Mouse (Mus musculus) induced T-regulatory cell, adult 2 months (primary cell): ENCODE data around the gene Daxx.

Experiments
- DNase-seq: peaks from one replicate; pipeline ENCODE4 v3.0.0-alpha.2; 2012; ENCODE audit warnings: low read depth

The Daxx gene

DNA sequence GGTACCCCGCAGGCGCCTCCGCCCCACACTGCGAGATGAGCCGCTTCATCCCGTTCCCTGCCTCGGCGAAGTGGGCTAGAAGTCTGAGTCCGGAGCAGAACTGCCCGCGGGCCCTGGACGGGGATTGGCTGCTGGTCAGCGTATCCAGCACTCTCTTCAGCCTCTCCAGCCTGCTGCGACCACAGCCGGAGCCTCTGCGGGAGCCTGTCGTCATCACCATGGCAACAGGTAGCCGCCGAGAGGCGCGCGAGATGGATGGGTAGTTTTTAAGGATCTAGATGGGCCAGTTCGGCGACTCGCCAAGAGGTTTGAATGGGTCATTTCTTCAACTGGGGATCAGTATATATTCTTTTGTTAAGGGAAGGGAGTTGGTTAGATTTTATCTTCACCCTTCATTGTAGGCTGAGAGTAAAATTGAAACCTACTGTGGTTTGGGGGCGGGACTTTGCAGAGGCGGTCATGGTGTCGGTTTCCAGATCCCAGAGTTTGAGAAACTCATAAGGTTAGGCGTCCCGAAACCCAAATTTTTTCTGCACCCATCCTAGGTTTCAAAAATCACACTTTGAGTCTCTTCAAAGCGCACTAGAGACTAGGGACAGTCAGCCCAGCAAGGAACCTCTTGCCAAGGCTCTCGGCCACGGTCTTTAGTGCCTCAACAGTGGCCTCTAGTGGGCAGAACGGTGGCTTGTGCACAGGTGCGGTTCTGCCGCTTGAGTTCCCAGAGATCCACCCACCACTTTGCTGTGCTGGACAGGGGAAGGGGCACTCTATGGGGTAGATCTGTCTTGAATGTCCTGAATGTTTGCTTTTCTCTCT lies 11.3 kb downstream of the Daxx start:
- DNase-seq = peak; percentile 95

DNA sequence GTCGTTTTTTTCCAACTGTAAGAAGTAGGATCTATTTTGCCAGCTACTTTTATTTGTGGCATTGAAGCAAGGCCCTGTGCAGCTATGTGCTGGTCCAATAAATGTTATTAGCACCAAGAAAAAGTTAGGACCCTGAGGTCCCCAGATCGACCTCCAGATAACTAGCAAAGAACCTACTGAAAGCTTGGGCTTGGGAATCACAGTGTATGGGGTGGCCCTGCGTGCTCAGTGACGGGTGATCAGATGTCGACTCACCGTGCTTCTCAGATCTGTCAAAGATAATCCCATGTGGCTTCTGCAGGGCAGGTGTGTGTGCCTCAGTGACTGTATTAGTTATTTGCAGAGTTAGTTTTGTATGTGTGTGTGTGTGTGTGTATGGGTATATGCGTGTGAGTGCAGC lies 12.1 kb downstream of the Daxx start:
- DNase-seq = no peak

DNA sequence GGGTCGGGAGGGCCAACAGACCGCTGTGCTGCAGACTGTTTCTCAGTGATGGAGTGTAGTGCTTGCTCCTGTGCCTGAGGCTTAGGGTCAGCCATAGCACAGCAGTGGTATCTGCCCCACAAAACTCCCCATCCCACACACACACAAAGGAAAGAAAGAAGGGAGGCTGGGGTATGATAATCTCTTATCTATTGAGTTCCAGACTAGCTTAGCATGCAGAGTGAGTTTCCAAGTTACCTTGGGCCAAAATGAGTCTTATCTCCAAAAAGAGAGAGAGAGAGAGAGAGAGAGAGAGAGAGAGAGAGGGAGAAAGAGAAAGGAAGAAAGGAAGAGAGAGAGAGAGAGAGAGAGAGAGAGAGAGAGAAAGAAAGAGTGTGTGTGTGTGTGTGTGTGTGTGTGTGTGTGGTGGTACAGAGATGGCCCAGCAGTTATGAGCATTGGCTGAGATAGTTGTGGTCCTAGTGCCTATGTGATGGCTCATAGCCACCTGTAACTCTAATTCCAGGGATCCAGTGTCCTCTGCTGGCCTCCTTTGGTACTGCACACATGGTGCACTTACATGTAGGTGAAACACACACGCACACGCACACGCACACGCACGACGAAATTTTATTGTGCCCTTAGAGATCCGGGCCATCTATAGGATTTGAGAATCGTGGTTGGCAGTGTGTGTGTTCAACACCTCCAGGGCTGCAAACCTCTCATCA lies 15.5 kb downstream of the Daxx start:
- DNase-seq = peak; percentile 84

DNA sequence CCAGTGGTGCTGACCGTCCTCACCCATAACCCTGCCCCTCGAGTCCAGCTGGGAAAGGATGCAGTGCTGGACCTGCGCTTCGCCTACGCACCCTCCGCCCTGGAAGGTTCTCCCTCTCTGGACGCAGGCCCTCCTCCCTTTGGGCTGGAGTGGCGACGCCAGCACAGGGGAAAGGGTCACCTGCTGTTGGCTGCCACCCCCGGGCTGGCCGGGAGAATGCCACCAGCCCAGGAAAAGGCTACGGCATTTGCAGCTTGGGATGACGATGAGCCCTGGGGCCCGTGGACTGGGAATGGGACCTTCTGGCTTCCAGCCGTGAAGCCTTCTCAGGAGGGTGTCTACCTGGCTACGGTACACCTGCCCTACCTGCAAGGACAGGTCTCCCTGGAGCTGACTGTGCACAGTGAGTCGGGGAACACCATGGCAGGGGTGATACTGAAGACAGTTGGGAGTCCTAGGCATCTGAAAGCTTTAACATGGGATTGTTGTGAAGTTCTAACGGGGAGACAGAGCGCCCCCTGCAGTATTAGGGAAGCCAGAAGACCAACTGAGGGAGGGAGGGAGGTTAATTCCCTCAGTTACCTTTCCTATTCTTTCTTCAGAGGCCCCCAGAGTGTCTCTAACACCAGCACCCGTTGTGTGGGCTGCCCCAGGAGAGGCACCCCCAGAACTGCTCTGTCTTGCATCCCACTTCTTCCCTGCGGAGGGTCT lies 16.3 kb downstream of the Daxx start:
- DNase-seq = peak; percentile 43

DNA sequence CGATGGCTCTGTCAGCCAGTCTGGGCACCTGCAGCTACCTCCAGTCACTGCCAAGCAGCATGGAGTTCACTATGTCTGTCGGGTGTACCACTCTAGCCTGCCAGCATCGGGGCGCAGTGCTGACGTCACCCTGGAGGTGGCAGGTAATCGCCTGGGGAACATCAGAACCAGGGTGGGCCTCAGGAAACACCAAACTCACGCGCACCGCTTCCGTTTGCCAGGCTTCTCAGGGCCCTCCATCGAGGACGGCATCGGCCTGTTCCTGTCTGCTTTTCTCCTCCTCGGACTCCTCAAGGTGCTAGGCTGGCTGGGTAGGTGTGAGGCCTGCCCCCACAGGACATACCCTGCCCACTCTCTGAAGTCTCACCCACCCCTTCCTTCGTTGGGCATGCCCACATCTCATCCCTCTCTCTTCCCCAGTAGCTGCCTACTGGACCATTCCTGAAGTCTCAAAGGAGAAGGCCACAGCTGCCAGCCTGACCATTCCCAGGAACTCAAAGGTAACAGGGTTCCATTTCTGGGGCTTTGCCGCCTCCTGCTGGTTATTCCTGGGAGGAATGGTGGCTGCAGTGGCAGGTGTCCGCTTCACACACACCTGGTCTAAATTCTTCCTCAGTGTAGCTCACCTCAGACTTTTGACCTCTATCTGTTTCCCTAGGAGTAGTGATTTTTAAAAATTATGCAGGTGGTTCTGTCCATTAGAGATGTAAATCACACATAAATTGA lies 17.2 kb downstream of the Daxx start:
- DNase-seq = peak; percentile 61

DNA sequence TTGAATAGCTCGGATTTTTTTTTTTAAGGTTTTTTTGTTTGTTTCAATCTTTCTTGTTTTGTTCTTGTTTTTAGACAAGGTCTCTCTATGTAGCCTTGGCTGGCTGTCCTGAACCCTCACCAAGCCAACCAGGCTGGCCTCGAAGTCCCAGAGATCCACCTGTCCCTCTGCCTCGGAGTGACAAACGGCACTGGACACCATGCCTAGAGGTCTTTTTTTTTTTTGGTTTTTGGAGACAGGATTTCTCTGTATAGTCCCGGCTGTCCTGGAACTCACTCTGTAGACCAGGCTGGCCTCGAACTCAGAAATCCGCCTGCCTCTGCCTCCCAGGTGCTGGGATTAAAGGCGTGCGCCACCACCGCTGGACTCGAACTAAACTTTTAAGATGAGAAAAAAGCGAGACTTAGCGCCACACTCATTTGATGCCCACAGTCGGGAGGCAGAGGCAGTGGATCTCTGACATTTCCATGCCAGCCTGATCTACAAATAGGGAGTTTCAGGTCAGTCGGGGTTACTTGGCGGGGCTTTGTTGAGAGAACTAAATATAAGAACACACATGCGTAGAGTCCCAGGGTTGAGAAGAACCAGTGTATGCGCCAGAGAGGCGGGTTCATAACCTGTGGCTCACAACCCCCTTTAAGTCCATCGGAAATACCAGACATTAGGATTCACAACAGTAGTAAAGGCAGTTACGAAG lies 19.2 kb downstream of the Daxx start:
- DNase-seq = no peak

DNA sequence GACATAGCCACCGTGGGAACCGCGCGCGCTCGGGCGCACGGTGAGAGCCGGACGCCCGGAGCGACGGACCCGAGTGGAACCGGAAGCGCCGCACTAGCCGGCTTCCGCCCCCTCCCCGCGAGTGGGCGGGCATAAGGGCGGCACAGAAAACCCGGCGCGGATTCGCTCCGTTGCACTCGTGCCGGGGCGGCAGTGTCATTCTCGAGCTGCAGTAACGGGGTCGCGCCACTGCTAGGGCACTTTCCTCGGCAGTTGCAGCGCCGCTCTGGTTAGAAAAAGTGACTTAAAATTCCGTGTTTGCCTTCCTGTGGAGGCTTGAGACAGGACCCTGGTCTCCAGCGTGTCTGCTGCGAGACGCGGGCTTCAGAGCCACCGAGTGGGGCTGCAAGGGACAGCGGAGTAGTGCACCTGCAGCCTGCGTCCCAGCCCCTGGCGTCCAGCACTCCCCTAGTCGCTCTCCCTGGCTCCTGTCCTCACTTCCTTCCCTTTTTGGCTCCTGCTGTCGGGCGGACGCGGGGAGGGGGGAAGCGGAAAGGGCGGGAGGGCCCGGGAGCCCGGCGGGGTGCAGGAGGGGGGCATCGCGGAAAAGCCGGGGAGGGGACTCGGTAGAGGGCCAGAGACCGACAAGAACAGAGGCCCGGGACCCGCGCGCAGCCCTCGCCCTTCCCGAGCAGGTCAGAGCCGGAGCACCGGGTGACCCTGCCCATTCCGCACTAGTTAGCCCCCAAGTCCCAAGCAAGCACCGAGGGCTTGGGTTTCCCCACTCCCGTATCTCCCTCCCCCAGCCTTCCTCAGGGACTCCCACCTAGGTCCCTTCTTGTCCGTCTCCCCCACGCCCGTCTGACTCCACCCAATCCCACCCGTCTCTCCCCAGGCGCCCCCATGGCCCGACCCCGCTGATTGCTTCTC lies 20.4 kb downstream of the Daxx start, which contains the start of gene Rgl2:
Gene Rgl2 (plus strand): TSS at position 173 of the 909 bp plus-strand sequence.
- peak; percentile 96 for DNase-seq

DNA sequence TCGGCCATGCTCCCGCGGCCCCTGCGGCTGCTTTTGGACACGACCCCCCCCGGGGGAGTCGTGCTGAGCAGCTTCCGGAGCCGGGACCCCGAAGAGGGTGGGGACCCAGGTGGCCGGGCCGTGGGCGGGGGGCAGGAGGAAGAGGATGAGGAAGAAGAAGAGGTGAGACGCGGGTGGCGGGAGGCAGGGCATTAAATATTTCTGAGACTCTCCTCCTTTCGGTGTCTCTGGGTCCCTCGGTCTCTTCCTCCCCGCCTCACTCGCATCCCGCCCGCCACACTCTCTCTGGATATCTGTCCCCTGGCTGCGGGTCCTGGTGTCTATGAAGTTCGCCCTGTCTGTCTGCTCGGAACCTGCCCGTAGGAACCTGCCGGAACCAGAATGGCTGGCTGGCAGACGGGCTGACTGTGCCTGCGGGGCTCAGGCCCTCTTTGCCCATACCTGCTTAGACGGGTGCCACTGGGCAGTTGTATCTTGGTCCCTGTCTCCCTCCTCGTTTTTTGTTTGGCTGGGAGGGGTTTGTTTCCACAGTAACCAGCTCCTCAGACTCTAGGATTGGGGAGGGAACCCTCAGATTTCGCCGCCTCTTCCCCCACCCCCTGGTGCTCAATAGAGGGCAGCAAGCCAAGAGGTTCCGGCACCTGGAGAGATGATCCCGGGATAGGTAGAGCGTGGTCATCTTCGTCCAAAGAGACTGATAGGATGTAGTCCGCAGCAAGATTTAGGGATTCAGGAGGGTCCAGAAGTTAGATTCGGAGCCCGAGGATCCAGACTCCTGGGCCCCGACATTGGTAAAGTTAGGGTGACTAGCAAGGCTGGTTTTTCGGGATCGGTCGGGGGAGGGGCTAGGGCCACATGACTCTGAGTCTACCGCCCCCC lies 21.3 kb downstream of the Daxx start:
- peak; percentile 87 for DNase-seq

DNA sequence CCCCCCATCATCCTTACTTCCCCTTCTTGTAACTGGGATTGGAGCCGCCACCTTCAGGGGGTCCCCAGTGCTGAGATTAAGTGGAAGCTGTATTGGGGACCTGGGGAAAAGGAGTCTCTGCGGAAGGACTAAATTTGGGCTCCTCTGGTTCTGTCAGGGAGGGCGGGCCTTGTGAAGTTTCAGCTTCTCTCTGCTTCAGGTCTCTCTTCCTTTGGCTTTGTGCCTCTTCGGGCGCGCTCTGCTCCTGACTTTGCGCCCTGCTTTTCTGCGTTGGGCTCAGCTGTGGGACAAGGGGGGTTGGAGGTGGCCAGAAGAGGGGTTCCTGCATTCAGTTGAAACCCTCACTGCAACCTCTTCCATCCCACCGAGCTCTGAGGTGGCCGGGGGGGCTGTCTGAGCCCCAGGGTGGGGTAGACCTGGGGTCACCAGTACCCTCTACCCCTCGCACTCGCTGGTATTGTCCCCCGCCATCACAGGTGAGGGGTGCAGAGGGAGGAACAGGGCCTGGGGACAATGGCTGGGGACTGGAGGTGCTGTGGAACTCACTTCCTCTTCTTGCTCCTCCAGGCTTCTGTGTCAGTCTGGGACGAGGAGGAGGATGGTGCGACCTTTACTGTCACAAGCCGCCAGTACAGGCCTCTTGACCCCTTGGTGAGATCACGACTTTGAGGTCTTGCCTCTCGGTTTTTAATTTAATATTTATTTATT lies 22.1 kb downstream of the Daxx start:
- DNase-seq = peak; percentile 68

DNA sequence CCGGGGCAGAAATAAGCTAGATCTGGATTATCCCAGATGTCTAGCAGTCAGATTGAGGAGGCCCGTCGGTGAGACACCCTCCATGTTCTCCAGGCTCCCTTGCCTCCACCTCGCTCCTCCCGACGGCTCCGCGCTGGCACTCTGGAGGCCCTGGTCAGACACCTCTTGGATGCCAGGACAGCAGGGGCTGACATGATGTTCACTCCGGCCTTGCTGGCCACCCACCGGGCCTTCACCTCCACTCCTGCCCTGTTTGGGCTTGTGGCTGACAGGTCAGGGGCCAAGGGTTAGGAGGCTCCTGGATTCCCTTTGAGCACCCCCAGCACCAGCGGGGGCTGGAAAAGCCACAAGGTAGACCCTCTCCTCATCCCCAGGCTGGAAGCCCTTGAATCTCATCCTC lies 22.7 kb downstream of the Daxx start:
- no peak for DNase-seq

DNA sequence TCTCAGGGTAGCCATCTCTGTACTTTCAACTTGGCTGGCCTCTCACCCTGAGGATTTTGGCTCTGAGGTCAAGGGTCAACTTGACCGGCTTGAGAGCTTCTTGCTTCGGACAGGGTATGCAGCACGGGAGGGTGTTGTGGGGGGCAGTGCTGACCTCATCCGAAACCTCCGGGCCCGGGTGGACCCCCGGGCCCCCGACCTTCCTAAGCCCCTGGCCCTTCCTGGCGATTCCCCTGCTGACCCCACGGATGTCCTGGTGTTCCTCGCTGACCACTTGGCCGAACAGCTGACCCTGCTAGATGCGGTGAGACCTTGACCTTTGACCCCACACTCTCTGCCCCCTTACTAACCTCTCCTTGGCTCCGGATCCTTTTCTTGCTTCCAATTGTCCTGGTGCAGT lies 23.2 kb downstream of the Daxx start:
- no peak for DNase-seq

DNA sequence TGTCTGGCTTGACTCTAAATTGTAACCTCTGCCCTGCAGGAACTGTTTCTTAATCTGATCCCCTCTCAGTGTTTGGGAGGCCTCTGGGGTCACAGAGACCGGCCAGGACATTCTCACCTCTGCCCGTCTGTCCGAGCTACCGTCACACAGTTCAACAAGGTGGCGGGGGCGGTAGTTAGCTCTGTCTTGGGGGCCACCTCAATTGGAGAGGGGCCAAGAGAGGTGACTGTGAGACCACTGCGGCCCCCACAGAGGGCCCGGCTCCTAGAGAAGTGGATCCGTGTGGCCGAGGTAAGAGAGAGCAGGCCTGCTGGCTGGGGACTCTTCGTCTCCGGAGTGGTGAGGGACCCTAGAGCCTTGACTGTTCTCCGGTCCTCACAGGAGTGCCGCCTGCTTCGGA lies 23.8 kb downstream of the Daxx start:
- DNase-seq = no peak

DNA sequence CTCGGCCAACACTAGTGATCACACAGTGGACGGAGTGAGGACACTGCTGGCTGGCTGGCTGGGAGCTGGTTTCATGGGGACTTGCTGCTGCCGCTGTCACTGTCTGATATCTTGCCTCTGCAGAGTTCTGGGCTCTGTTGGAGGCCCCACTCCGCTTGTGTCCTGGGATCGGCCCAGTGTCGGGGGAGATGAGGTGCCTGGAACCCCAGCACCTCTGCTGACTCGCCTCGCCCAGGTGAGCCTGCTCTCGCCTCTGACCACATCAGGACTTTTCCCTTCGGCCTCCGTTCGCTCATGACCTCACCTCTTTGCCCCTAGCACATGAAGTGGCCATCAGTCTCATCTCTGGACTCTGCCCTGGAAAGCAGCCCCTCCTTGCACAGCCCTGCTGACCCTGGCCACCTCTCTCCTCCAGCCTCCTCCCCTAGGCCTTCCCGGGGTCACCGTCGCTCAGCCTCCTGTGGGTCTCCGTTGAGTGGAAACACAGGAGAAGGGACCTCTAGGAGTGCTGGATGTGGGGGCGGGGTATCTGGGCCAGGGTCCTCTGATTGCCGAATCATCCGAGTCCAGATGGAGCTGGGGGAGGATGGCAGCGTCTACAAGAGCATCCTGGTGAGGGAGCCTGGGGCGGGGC lies 26.3 kb downstream of the Daxx start:
- DNase-seq = no peak

DNA sequence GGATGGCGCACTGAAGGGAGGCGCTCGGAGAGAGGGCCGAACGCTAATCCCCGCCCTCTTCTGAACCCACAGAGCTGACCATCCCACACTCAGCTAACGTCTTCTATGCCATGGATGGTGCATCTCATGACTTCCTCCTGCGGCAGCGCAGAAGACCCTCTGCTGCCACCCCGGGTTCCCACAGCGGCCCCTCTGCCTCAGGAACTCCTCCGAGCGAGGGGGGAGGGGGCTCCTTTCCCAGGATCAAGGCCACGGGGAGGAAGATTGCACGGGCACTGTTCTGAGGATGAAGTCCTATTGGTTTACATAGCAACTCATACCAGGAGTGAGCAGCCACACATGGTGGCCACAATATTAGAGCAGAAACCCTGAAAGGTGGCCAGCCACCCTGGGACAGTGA lies 27.8 kb downstream of the Daxx start:
- no peak for DNase-seq

DNA sequence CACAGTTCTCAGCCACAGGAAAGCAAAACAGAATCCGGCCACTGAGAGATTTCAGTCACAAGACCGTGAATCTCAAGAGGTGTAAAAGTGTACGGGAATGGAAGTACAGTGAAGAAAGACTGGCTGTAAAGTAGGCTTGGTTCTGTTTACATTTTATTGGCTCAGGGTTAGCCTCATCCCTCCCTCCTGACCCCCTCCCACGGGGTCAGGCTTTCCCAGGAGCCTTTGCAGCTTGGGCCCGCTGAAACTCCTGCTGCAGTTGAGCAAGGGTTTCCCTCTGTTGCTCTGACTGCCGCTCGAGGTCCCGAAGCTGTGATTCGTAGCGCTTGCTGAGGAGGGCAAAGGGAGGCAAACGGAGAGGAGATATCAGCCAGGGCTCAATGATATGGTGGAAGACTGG lies 29.6 kb downstream of the Daxx start:
- no peak for DNase-seq

DNA sequence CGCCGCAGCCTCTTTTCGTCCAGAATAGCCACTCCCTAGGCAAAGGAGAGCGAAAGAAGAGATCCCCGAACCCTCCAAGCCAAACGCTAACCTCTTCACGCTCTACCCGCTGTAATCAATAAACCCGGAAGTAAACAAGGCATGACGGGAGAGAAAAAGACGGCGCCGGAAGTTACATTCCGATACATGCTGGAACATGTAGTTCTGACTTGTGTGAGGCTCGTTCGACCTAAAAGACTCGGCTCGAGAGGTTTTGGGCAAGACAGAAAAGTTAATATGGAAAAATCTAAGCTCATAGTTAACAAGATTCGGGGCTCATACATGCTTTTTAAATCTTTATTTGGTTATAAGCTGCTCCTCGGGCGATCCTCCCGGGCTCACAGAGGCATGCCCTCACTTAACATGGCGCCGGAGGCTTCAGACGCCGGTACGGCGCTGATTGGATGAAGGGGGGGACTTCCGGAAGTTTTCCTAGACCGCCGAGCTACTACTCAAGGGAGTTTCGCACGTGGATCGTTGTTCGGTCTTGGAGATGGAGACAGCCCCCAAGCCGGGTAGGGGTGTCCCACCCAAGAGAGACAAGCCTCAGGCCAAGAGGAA lies 31.1 kb downstream of the Daxx start, which contains the start of the genes Pfdn6 and Wdr46:
Gene Pfdn6 (minus strand): TSS at position 138 of the 600 bp plus-strand sequence.
Gene Wdr46 (plus strand): TSS at position 455 of the 600 bp plus-strand sequence.
- peak; percentile 97 for DNase-seq

DNA sequence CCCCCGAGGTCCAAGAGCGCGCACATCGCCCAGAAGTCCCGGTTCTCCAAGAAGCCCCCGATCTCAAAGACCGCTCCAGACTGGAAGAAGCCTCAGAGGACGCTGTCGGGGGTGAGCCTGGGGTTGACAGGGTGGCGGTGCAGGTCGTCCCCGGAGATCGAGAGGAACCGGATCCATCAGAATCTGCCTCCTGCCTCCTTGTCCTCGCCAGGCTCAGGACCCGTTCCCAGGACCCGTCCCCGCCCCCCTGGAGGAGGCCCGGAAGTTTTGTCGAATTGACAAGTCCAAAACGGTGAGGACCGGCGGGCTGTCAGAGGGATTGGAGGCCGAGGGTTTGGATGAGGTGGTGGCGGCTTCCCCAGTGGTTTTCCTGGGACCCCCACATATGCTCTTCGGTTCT lies 31.8 kb downstream of the Daxx start:
- DNase-seq = peak; percentile 60

DNA sequence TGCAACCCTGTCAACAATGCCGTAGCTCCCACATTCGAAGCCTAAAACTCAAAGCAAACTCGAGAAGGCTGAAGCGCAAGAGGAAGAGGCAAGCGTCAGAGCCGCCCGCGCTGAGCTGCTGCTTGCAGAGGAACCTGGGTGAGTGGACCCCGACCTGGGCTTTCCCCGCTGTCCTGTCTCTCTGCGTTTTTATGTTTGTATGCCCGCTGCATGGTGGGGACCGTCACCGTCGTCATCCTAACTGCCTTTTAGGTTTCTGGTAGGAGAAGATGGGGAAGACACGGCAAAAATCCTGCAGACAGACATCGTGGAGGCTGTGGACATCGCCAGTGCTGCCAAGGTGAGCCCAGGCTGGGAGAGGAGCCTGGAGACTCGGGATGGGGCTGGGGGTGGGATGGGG lies 32.2 kb downstream of the Daxx start:
- DNase-seq = peak; percentile 46
